Mouse (Mus musculus) ES-E14 (cell line): ENCODE data around the gene Ncoa5. TPM values are rescaled to one million over a fixed set of nuclear protein-coding genes. Genes with fewer than 3 reads are reported as not detected.

ENCODE experiments used
- DNase-seq: peaks from one replicate; pipeline ENCODE4 v3.0.0-alpha.2; 2013; ENCODE audit warnings: low read depth, low spot score
- H3K27ac ChIP-seq: 2 replicates; pipeline ENCODE4 v1.5.1; 2012; ENCODE audit warnings: low read depth, mild to moderate bottlenecking, low read length, moderate library complexity, mixed read lengths; ENCODE audit not compliant: poor library complexity, insufficient read depth, severe bottlenecking
- H3K36me3 ChIP-seq: 2 replicates; pipeline ENCODE4 v1.6.1; 2012; ENCODE audit warnings: mild to moderate bottlenecking, low read length, moderate library complexity, mixed read lengths; ENCODE audit not compliant: control insufficient read depth, poor library complexity, insufficient read depth, severe bottlenecking
- H3K4me1 ChIP-seq, 2 experiments: fragments of 150-350 bp in 1 of 2; sonication (generic) in 1 of 2; 2 replicates each; pipeline ENCODE4 v1.6.1; 2012; ENCODE audit warnings: low read length in 2 of 2, mild to moderate bottlenecking in 1 of 2, mixed read lengths in 1 of 2; ENCODE audit not compliant: control insufficient read depth in 2 of 2, insufficient read depth in 2 of 2, poor library complexity in 1 of 2
- H3K4me3 ChIP-seq, 2 experiments: fragments of 150-350 bp in 1 of 2; sonication (generic) in 1 of 2; 2 replicates each; pipeline ENCODE4 v1.5.1; 2012; ENCODE audit warnings: low read length in 2 of 2, low read depth in 1 of 2, mild to moderate bottlenecking in 1 of 2, mixed read lengths in 1 of 2; ENCODE audit not compliant: insufficient read depth in 1 of 2, poor library complexity in 1 of 2, severe bottlenecking in 1 of 2
- H3K9ac ChIP-seq: 2 replicates; pipeline ENCODE4 v1.6.1; 2012; ENCODE audit warnings: low read depth, mild to moderate bottlenecking, low read length, mixed read lengths; ENCODE audit not compliant: poor library complexity, insufficient read depth, severe bottlenecking
- H3K9me3 ChIP-seq: fragments of 150-350 bp; sonication (generic); 2 replicates; pipeline ENCODE4 v1.6.1; 2012; ENCODE audit warnings: low read depth, mild to moderate bottlenecking, low read length; ENCODE audit not compliant: control insufficient read depth, insufficient read depth
- CHD2 ChIP-seq: IDR thresholded peaks from 2 replicates; pipeline ENCODE4 v1.6.1; 2014; ENCODE audit warnings: mild to moderate bottlenecking, low read depth, low read length, inconsistent platforms
- HCFC1 ChIP-seq: IDR thresholded peaks from 2 replicates; pipeline ENCODE4 v1.6.1; 2012; ENCODE audit warnings: low read length, inconsistent platforms, borderline replicate concordance; ENCODE audit not compliant: insufficient read depth
- MAFK ChIP-seq: IDR thresholded peaks from 2 replicates; pipeline ENCODE4 v1.6.1; 2014; ENCODE audit warnings: mild to moderate bottlenecking, low read depth, low read length, inconsistent platforms; ENCODE audit not compliant: insufficient read depth
- ZC3H11A ChIP-seq: IDR thresholded peaks from 2 replicates; pipeline ENCODE4 v1.6.1; 2012; ENCODE audit warnings: low read depth, mild to moderate bottlenecking, inconsistent platforms, low read length, borderline replicate concordance
- ZNF384 ChIP-seq: IDR thresholded peaks from 2 replicates; pipeline ENCODE4 v1.6.1; 2012; ENCODE audit warnings: low read depth, low read length, inconsistent platforms
- in situ Hi-C, 2 experiments: fragments of 600-800 bp; cut with MboI; formaldehyde crosslinking; loops; one replicate each; pipeline ENCODE4 v1.15.1; 2025; ENCODE audit warnings: low sequenced_read_pairs in 2 of 2, inconsistent platforms in 1 of 2; ENCODE audit not compliant: unreplicated experiment in 2 of 2
- total RNA-seq: library from RNA; depleted of rRNA; stranded (reverse); fragments of 300-350 nt; gene quantifications from 2 replicates; pipeline ENCODE4 v1.2.3, GENCODE M21; 2012

Gene Ncoa5
- total RNA-seq, 1 experiment: 26.0 TPM

- in situ Hi-C loops: no loop called here
- Histone ChIP-seq H3K9ac (no peak overlapping the region), H3K27ac (no peak overlapping the region), H3K9me3 (no peaks in the 10 kb centered on the region), H3K4me1 (no peaks in the 10 kb centered on the region), H3K4me3 (no peak overlapping the region), H3K36me3 (peaks cover 31% of the 10 kb centered on the region)
- no peak for DNase-seq
- no peak for TF ChIP-seq CHD2
- TF ChIP-seq HCFC1: no peak
- no peak for TF ChIP-seq MAFK
- TF ChIP-seq ZC3H11A: no peak
Measured at GRCm38 (mm10) chr2:165010351-165010750, 24.3 kb downstream of the Ncoa5 start.

- H3K4me3 ChIP-seq: no peak overlapping the region
- TF ChIP-seq CHD2 (no peak), ZNF384 (no peak), ZC3H11A (no peak), MAFK (no peak), HCFC1 (no peak)
- peaks cover 32% of the 10 kb centered on the region for H3K36me3 ChIP-seq
- in situ Hi-C loops: no loop called here
- H3K27ac ChIP-seq: no peak overlapping the region
- no peak for DNase-seq
- H3K9ac ChIP-seq: no peak overlapping the region
- H3K9me3 ChIP-seq: no peaks in the 10 kb centered on the region
- no peaks in the 10 kb centered on the region for H3K4me1 ChIP-seq
Measured at GRCm38 (mm10) chr2:165009581-165009980, 25.1 kb downstream of the Ncoa5 start.

GRCm38 (mm10) chr2:165009161-165009560 lies 25.5 kb downstream of the Ncoa5 start:
- in situ Hi-C loops: no loop called here
- Histone ChIP-seq H3K4me3 (no peak overlapping the region), H3K36me3 (peaks cover 36% of the 10 kb centered on the region), H3K9me3 (no peaks in the 10 kb centered on the region), H3K4me1 (no peaks in the 10 kb centered on the region), H3K9ac (no peak overlapping the region), H3K27ac (no peak overlapping the region)
- DNase-seq: no peak
- TF ChIP-seq HCFC1: no peak
- no peak for TF ChIP-seq CHD2
- TF ChIP-seq MAFK: no peak
- TF ChIP-seq ZC3H11A: no peak
- no peak for TF ChIP-seq ZNF384

- peaks cover 47% of the 10 kb centered on the region for H3K36me3 ChIP-seq
- in situ Hi-C loops: no loop called here
Measured at GRCm38 (mm10) chr2:165007986-165008385, 26.7 kb downstream of the Ncoa5 start.

GRCm38 (mm10) chr2:165006813-165007212 lies 27.9 kb downstream of the Ncoa5 start:
- TF ChIP-seq ZNF384 (no peak), MAFK (no peak), ZC3H11A (no peak), CHD2 (no peak), HCFC1 (no peak)
- Histone ChIP-seq H3K9ac (no peak overlapping the region), H3K27ac (no peak overlapping the region), H3K4me1 (no peaks in the 10 kb centered on the region), H3K36me3 (peaks cover 52% of the 10 kb centered on the region), H3K4me3 (no peak overlapping the region), H3K9me3 (no peaks in the 10 kb centered on the region)
- in situ Hi-C loops: no loop called here
- no peak for DNase-seq

More at GRCm38 (mm10) chr2:165007986-165008385, 26.7 kb downstream of the Ncoa5 start:
- Histone ChIP-seq H3K4me3 (no peak overlapping the region), H3K4me1 (no peaks in the 10 kb centered on the region), H3K9me3 (no peaks in the 10 kb centered on the region), H3K27ac (no peak overlapping the region), H3K9ac (no peak overlapping the region)
- TF ChIP-seq CHD2 (no peak), ZNF384 (no peak), HCFC1 (no peak), MAFK (no peak), ZC3H11A (no peak)
- no peak for DNase-seq
